Mouse (Mus musculus) gastrocnemius, adult 2 months (tissue): ENCODE results near the gene Foxl2. TPM values are rescaled to one million over a fixed set of nuclear protein-coding genes. Genes with fewer than 3 reads are reported as not detected.
A peak's percentile ranks its signal among the peaks of the same experiment; 100 is the strongest.

Experiments
- DNase-seq: peaks from one replicate; pipeline ENCODE4 v3.0.0; 2022
- H3K27ac ChIP-seq: fragments of 200-600 bp; 2 replicates; pipeline ENCODE4 v1.8.1; 2022; ENCODE audit warnings: mild to moderate bottlenecking
- H3K4me3 ChIP-seq: fragments of 200-600 bp; 2 replicates; pipeline ENCODE4 v1.8.1; 2022; ENCODE audit warnings: mild to moderate bottlenecking, moderate library complexity
- CTCF ChIP-seq: fragments of 200-600 bp; IDR thresholded peaks from 2 replicates; pipeline ENCODE4 v1.8.1; 2022; ENCODE audit warnings: antibody characterized with exemption, mild to moderate bottlenecking, moderate library complexity
- intact Hi-C: fragments of 180-260 bp; cut with DNase I; formaldehyde crosslinking; loops from one replicate; pipeline ENCODE4 v1.15.1; 2025
- long read RNA-seq, 2 experiments: library from polyadenylated mRNA; stranded (forward); transcript quantifications; one replicate each; pipeline ENCODE4 v2.0.0; 2021
- total RNA-seq, 2 experiments: library from RNA; stranded (reverse); gene quantifications; 2 replicates each; pipeline ENCODE4 v1.2.3; 2021

Gene Foxl2
- total RNA-seq, result not detected
- long read RNA-seq, experiment 1, result 0 reads
- long read RNA-seq, experiment 2, result 0 reads

DNA sequence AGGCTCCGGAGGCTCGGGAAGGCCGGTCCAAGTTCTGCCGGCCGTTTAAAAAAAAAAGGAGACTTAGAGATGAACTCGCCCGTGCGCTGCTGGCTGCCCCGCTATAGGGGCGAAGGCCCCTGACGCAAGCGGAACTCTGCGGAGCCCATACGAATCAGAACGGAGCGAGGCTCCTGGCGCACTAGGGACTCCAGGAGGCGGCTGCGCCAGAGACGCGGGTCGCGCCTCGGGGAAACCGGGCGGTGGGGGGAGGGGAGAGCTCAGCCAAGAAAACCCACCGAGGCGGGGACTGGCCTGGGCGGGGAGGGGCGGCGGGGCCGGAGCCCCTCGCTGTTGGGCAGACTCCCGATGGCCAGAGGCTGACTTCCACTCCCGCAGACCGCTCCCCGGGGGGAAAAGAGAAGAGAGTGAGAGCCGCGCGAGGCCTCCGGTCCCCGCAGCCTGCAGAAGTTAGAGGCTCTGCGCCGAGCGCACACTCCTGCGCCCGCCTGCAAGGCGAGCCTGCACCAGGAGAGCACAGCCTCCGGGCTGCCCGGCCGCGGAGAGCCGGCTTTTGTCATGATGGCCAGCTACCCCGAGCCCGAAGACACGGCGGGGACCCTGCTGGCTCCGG, at the start of gene Foxl2:
Gene Foxl2, plus strand, starts transcription at position 186 of the 613 bp plus-strand sequence.
- no peak within 1 kb of the TSS for H3K27ac ChIP-seq
- peak; percentile 37 for DNase-seq
- intact Hi-C loops, result no loop called here
- no peak for TF ChIP-seq CTCF
- H3K4me3 ChIP-seq, result peak within 1 kb of the TSS; percentile 73

GRCm38 (mm10) chr9:98920629-98921523, 34.2 kb upstream of the Foxl2 start:
- Histone ChIP-seq H3K4me3 (no peak overlapping the region), H3K27ac (no peak overlapping the region)
- intact Hi-C loops, result no loop called here
- DNase-seq, result no peak
- no peak for TF ChIP-seq CTCF

GRCm38 (mm10) chr9:98923119-98923518, 32.0 kb upstream of the Foxl2 start:
- Histone ChIP-seq H3K27ac (no peak overlapping the region), H3K4me3 (no peak overlapping the region)
- DNase-seq, result no peak
- intact Hi-C loops, result no loop called here
- no peak for TF ChIP-seq CTCF

GRCm38 (mm10) chr9:98924183-98924582, 30.9 kb upstream of the Foxl2 start:
- no peak for TF ChIP-seq CTCF
- no peak for DNase-seq
- H3K27ac ChIP-seq, result no peak overlapping the region
- intact Hi-C loops, result no loop called here
- no peak overlapping the region for H3K4me3 ChIP-seq

GRCm38 (mm10) chr9:98929496-98929895, 25.6 kb upstream of the Foxl2 start:
- intact Hi-C loops, result no loop called here
- peak; percentile 40 for TF ChIP-seq CTCF
- no peak overlapping the region for H3K27ac ChIP-seq

GRCm38 (mm10) chr9:98932931-98933330, 22.2 kb upstream of the Foxl2 start:
- H3K4me3 ChIP-seq, result no peak overlapping the region
- intact Hi-C loops, result no loop called here
- TF ChIP-seq CTCF, result no peak
- no peak overlapping the region for H3K27ac ChIP-seq
- DNase-seq, result no peak

More at GRCm38 (mm10) chr9:98929496-98929895, 25.6 kb upstream of the Foxl2 start:
- no peak for DNase-seq
- no peak overlapping the region for H3K4me3 ChIP-seq

GRCm38 (mm10) chr9:98935190-98935909, 19.7 kb upstream of the Foxl2 start:
- DNase-seq, result no peak
- Histone ChIP-seq H3K27ac (no peak overlapping the region), H3K4me3 (no peak overlapping the region)
- intact Hi-C loops, result no loop called here
- no peak for TF ChIP-seq CTCF

DNA sequence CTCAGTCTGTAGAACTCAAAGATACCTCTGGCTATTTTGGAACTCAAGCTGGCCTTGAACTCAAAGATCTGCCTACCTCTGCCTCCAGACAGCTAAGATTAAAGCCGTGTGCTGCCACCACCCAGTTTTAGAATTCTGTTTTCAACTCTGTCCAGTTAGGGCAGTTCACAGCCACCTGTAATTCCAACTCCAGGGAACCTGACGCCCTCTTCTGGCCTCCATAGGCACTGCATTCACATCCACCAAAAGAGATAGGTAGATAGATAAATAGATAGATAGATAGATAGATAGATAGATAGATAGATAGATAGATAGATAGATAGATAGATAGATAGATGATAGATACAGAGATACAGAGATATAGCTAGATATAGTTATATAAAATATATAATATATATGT, 15.8 kb upstream of the Foxl2 start:
- DNase-seq, result peak; percentile 30
- Histone ChIP-seq H3K27ac (no peak overlapping the region), H3K4me3 (no peak overlapping the region)
- intact Hi-C loops, result no loop called here
- peak; percentile 55 for TF ChIP-seq CTCF

DNA sequence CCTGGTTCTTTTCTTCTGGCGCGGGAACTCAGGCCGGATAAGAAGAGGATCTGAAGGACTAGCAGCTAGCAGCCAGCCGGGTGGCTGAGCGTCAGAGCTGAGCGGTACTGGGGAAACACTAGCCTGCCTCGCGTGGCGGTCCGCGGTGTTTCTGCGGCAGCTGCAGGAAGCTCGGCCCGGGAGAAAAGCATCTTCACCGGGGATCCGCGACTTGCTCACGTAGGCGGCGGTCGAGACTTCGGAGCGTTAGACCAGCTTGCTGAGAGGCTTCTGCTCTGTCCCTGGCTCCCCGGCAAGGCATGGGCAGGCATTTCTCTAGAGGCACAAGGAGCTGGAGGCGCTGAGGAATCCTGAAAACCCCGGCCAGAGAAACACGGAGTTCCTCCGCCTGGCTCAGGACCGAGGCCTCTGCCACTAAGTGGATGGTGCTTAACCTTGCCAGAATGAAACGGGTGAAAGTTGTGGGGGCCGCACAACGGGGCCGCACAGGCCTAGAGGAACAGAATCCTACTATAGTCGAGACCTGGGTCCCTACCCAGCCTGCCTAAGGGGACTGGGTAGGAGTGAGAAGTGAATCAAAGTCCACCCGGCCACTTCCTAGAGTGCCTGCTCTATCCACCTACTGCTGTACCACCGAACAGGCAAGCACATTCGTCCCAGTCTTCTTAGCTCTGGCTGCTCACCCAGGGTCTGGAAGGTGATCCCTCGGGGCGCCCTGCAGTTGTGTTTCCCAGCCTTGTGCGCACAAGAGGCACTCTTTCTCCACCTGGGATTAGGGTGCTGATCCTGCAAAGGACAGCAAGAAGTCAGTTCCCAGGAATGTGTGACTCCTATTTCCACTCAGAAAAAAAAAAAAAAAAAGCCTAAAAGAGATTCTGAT, 2.7 kb upstream of the Foxl2 start:
- intact Hi-C loops, result no loop called here

DNA sequence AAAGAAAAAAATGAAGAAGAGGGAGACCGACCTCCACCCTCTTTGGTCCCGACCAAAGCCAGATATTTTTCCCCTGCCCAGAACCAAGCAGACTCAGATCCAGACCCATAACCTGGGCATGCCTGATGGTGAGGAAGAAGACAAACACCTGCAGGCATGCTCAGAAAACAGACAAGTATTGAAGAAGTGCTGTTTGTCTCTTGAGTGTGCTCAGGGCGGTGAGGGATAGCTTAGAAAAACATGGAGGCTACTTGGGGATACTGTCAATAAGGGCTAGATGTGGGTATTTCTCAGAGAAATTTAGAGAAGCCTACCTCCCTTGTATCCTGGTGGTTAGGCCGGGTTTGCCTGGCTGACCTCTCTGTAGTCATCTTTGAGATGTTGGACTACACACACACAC, 1.8 kb upstream of the Foxl2 start:
- Histone ChIP-seq H3K4me3 (no peak overlapping the region), H3K27ac (no peak overlapping the region)
- intact Hi-C loops, result no loop called here
- DNase-seq, result no peak
- TF ChIP-seq CTCF, result no peak

More for the DNA sequence above, 2.7 kb upstream of the Foxl2 start:
- DNase-seq, result no peak
- Histone ChIP-seq H3K27ac (no peak overlapping the region), H3K4me3 (no peak overlapping the region)
- no peak for TF ChIP-seq CTCF

DNA sequence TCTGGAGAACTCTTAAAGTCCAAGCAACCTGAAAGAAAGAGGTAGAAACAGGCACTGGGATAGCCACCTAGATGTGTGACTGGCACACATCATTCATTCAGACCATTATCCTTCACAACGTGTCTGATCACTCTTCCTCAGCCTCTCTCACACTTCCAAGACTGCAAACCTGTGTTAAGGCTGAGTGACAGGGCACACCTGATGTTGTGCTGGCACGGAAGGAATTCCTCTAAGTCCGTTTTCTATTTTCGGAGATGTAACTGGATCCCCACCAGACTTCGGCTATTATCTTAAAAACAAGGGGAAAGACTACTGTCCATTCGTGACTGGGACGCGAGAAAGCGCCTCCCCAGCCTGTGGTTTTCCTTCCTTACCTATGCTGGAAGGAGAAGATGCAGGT, 1.3 kb upstream of the Foxl2 start:
- H3K4me3 ChIP-seq, result no peak overlapping the region
- no peak for DNase-seq
- TF ChIP-seq CTCF, result no peak
- H3K27ac ChIP-seq, result no peak overlapping the region
- intact Hi-C loops, result no loop called here
